Mouse (Mus musculus): ENCODE results near the gene Upp2. TPM values are rescaled to one million over a fixed set of nuclear protein-coding genes. Genes with fewer than 3 reads are reported as not detected.

Gene Upp2
- total RNA-seq (2018; cell fraction: chromatin; rRNA removed), result 10 to 100 TPM in 12 of 26 experiments, 1 to 10 TPM in 14; 1.6 to 28.4 (median 9.6) TPM
- total RNA-seq (2018; cell fraction: cytosol; rRNA removed), result 1 to 10 TPM; 2.1 to 6.5 (median 3.7) TPM
- total RNA-seq (2018; cell fraction: nucleus; rRNA removed), result 10 to 100 TPM in 5 of 26 experiments, 1 to 10 TPM in 21; 1.2 to 14.9 (median 4.5) TPM
- 2.9 to 8.3 TPM (median 4.2 TPM) in 3 replicates for polyA plus RNA-seq (2018)

- 1% methylated on average over 62 of the region's 80 CpGs for WGBS (ENCODE audit: missing documents)
- Histone ChIP-seq H3K27ac (peak within 1 kb of the TSS; percentile 39), H3K36me3 (ENCODE audit: inconsistent target) (no peaks in the 10 kb centered on the region), H3K79me2 (ENCODE audit: inconsistent target) (peaks cover 48% of the 10 kb centered on the region), H3K4me3 (ENCODE audit: inconsistent target) (peak within 1 kb of the TSS; percentile 58)
These were observed at the start of gene Upp2, which contains the start of gene Acvr1 for GRCm38 (mm10) chr2:58567066-58567810. TSS of gene Upp2 (plus strand) at chr2:58567298. TSS of gene Acvr1 (minus strand) at chr2:58567157.

GRCm38 (mm10) chr2:58518517-58518916, 48.6 kb upstream of the Upp2 start:
- Histone ChIP-seq H3K27ac (no peak overlapping the region), H3K36me3 (ENCODE audit: inconsistent target) (no peaks in the 10 kb centered on the region), H3K79me2 (ENCODE audit: inconsistent target) (peaks cover 29% of the 10 kb centered on the region; the same call in 1 of the 2 replicates), H3K4me3 (ENCODE audit: inconsistent target) (no peak overlapping the region)
- 86% methylated on average over 1 of the region's 1 CpGs for whole genome bisulfite sequencing (ENCODE audit: missing documents)

DNA sequence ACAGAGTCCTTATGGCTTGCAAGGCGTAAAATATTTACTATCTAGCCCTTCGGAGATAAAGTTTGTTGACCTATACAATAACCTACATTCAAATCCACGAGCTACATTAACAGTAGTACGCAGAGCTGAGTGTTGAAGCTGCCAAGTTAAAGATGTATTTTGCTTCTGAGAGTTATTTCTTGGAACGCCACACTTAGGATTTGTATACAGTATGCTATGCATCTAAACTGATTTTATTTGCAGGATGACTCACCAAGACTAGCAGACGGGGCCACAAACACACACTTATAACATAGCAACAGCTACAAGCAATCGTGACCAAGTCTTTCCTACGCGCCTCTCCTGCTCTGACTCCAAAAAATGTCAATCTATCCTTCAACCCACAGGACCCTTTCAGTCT, 46.4 kb upstream of the Upp2 start:
- 94% methylated on average over 9 of the region's 9 CpGs for WGBS (ENCODE audit: missing documents)
- Histone ChIP-seq H3K27ac (no peak overlapping the region), H3K79me2 (ENCODE audit: inconsistent target) (peaks cover 48% of the 10 kb centered on the region; the same call in 1 of the 2 replicates), H3K4me3 (ENCODE audit: inconsistent target) (no peak overlapping the region), H3K36me3 (ENCODE audit: inconsistent target) (no peaks in the 10 kb centered on the region)

DNA sequence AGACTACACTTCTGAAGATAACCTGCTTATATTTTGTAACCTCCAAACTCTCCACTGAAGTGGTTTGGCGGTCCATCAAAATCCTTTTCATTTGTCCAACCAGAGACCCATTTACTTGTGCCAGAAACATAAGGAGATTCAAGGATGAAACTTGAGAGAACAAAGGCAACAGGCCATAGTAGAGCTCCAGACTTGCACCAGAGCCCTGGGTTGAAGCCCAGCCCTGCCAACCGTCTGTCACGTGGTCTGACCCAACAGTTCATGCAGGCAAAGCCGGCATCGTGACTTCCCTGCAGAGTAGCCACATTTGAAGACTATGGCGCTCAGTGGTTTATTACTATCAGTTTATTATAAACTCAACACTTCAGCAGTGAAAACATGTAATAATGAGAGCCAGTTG, 45.5 kb upstream of the Upp2 start:
- no peaks in the 10 kb centered on the region for H3K36me3 ChIP-seq (ENCODE audit: inconsistent target)
- 87% methylated on average over 6 of the region's 6 CpGs for WGBS (ENCODE audit: missing documents)
- H3K4me3 ChIP-seq (ENCODE audit: inconsistent target), result no peak overlapping the region
- no peak overlapping the region for H3K27ac ChIP-seq
- peaks cover 55% of the 10 kb centered on the region; the same call in 1 of the 2 replicates for H3K79me2 ChIP-seq (ENCODE audit: inconsistent target)

- Histone ChIP-seq H3K27ac (no peak overlapping the region), H3K79me2 (ENCODE audit: inconsistent target) (peaks cover 68% of the 10 kb centered on the region; the same call in 1 of the 2 replicates), H3K36me3 (ENCODE audit: inconsistent target) (no peaks in the 10 kb centered on the region), H3K4me3 (ENCODE audit: inconsistent target) (no peak overlapping the region)
- 94% methylated on average over 12 of the region's 12 CpGs for WGBS (ENCODE audit: missing documents)
These were observed 44.0 kb upstream of the Upp2 start for GRCm38 (mm10) chr2:58523097-58523496.

- H3K36me3 ChIP-seq (ENCODE audit: inconsistent target), result no peaks in the 10 kb centered on the region
- H3K79me2 ChIP-seq (ENCODE audit: inconsistent target), result peaks cover 76% of the 10 kb centered on the region
- no peak overlapping the region for H3K27ac ChIP-seq
- no peak overlapping the region for H3K4me3 ChIP-seq (ENCODE audit: inconsistent target)
- WGBS (ENCODE audit: missing documents), result 94% methylated on average over 5 of the region's 5 CpGs
These were observed 43.2 kb upstream of the Upp2 start for GRCm38 (mm10) chr2:58523894-58524293.

DNA sequence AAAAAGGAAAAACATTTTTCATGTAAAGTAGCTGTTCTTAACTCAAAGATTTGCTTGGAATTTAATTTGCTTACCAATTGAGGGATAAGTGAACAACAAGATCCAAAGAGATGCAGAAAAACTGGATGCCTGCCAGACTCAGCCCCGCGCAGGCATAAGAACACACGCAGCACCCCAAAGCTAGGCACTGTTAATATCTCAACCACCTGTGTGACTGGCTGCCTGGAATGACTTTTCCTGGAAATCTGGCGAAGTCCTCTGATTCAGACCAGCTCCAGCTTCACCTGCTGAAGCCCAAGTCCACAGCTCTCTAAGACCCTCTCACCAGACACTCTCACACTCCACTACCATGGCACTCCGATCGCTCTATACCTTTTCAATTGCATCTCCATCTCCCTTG, 42.7 kb upstream of the Upp2 start:
- no peak overlapping the region for H3K4me3 ChIP-seq (ENCODE audit: inconsistent target)
- H3K79me2 ChIP-seq (ENCODE audit: inconsistent target), result peaks cover 81% of the 10 kb centered on the region
- no peak overlapping the region for H3K27ac ChIP-seq
- H3K36me3 ChIP-seq (ENCODE audit: inconsistent target), result no peaks in the 10 kb centered on the region
- WGBS (ENCODE audit: missing documents), result 95% methylated on average over 6 of the region's 6 CpGs

DNA sequence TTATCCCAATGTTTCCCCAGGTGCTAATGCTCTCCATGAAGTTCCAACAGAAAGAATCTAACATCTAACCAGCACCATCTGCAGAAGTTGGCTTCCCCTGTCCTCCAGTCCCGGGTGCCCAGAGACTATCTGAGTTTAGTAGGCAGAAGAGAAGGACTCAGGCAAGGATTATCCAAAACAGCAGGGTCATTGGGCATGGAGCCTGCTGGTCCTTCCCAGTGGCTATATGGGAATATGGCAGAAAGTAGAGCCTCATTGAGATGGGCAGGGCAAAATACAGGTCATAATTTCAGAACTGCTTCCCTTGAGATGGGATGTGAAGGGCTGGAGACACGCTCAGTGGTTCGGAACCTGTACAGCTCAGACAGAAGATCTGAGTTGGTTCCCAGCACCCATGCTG, 39.3 kb upstream of the Upp2 start:
- Histone ChIP-seq H3K36me3 (ENCODE audit: inconsistent target) (no peaks in the 10 kb centered on the region), H3K4me3 (ENCODE audit: inconsistent target) (no peak overlapping the region), H3K27ac (no peak overlapping the region), H3K79me2 (ENCODE audit: inconsistent target) (peaks cover 93% of the 10 kb centered on the region)
- 92% methylated on average over 3 of the region's 3 CpGs for WGBS (ENCODE audit: missing documents)

DNA sequence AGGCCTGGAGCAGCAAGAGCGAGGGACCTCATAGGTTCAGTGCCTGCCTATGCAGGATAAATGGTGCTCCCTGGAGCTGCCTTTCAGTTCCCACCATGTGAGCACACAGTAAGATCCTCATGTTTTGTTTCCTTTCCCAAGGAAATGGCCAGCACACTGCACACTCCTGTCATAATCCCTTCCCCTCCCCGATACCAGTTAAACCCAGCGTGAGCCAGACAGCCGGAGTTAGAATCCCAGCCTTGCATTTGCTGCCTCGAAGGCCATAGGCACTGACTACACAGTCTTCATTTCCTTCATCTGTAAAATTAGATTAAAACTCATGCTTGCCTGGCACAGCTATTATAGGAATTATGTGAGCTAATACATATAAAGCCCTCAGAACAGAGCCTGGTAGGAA, 37.7 kb upstream of the Upp2 start:
- H3K4me3 ChIP-seq (ENCODE audit: inconsistent target), result no peak overlapping the region
- no peak overlapping the region for H3K27ac ChIP-seq
- peaks cover 80% of the 10 kb centered on the region for H3K79me2 ChIP-seq (ENCODE audit: inconsistent target)
- H3K36me3 ChIP-seq (ENCODE audit: inconsistent target), result no peaks in the 10 kb centered on the region
- 87% methylated on average over 5 of the region's 5 CpGs for WGBS (ENCODE audit: missing documents)

DNA sequence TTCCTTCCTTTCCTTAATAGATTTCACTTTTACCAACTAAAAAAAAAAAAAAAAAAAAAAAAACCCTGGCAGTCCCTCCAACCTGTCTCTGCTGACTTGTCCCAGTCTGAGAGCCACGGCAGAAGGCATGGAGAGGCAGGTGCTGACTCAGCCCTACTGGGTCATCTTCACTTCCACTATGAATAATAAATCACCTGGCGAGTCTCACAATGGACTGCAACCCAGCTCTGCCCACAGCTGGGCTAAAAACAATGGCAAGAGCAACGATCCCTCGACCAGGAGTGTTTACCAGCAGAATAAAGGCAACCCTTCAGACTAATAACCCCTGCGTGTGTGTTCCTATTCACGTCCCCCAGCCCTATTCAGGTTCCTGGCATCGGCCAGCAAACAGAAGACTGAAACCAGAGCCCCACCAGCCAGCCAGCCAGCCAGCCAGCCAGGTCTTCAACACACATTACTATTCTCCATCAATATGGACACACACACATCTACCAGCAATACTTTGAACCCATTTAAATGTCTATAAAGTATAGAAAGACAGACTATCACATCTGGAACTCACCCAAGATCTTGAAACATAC, 37.1 kb upstream of the Upp2 start:
- Histone ChIP-seq H3K79me2 (ENCODE audit: inconsistent target) (peaks cover 74% of the 10 kb centered on the region), H3K36me3 (ENCODE audit: inconsistent target) (no peaks in the 10 kb centered on the region), H3K27ac (no peak overlapping the region), H3K4me3 (ENCODE audit: inconsistent target) (no peak overlapping the region)
- 78% methylated on average over 6 of the region's 7 CpGs for WGBS (ENCODE audit: missing documents)

GRCm38 (mm10) chr2:58530521-58530920, 36.6 kb upstream of the Upp2 start:
- Histone ChIP-seq H3K4me3 (ENCODE audit: inconsistent target) (no peak overlapping the region), H3K79me2 (ENCODE audit: inconsistent target) (peaks cover 69% of the 10 kb centered on the region), H3K27ac (no peak overlapping the region), H3K36me3 (ENCODE audit: inconsistent target) (no peaks in the 10 kb centered on the region)
- 100% methylated on average over 4 of the region's 4 CpGs for WGBS (ENCODE audit: missing documents)

GRCm38 (mm10) chr2:58532260-58532850, 34.7 kb upstream of the Upp2 start:
- WGBS (ENCODE audit: missing documents), result 78% methylated on average over 10 of the region's 10 CpGs
- no peak overlapping the region for H3K27ac ChIP-seq
- H3K4me3 ChIP-seq (ENCODE audit: inconsistent target), result no peak overlapping the region

DNA sequence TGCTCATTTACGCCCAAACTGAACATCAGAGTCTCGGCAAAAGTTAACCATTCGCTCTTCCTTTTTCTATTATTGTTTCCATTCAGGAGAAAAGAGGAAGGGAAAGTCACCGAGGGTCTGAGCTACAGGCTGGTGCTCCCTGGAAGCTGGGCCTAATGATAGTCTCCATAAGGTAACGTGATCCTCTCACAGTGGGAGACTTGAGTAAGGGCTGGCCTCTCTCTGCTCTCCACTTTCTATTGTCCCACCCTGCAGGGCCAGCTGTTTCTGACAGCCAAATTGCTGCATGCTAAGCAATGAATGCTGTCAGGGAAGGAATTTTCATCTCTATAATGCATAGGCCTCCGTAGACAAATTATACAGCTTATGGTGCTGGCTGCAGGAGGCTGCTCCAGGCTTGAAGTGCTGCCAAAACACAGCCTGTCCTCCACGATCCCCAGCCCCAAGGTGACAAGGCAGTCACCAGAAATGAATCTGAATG, 33.5 kb upstream of the Upp2 start:
- Histone ChIP-seq H3K79me2 (ENCODE audit: inconsistent target) (peaks cover 47% of the 10 kb centered on the region), H3K36me3 (ENCODE audit: inconsistent target) (no peaks in the 10 kb centered on the region), H3K4me3 (ENCODE audit: inconsistent target) (no peak overlapping the region), H3K27ac (peak overlapping the region; percentile 51)
- 24% methylated on average over 7 of the region's 7 CpGs for WGBS (ENCODE audit: missing documents)

More at GRCm38 (mm10) chr2:58532260-58532850, 34.7 kb upstream of the Upp2 start:
- no peaks in the 10 kb centered on the region for H3K36me3 ChIP-seq (ENCODE audit: inconsistent target)
- H3K79me2 ChIP-seq (ENCODE audit: inconsistent target), result peaks cover 55% of the 10 kb centered on the region

DNA sequence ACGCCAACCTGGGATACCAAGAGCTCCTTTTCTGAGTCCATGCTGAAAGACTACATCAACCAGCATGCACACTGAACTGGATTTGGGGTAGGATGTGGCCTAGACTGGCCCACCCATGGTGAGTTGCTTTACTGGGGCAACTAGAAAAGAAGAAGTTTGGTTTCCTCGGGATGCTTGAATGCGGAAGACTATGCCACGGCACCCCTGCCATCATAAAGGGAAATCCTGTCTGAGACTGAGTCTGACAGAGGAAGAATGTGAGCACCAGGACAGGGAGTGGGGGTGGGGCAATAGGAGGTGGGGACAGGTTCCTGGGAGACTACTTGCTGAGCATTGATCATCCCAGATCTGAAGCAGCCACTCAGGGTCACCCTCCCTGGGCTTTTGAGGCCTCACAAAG, 32.7 kb upstream of the Upp2 start:
- WGBS (ENCODE audit: missing documents), result 12% methylated on average over 4 of the region's 4 CpGs
- Histone ChIP-seq H3K27ac (peak overlapping the region; percentile 51), H3K79me2 (ENCODE audit: inconsistent target) (peaks cover 47% of the 10 kb centered on the region), H3K36me3 (ENCODE audit: inconsistent target) (no peaks in the 10 kb centered on the region), H3K4me3 (ENCODE audit: inconsistent target) (no peak overlapping the region)

All from macrophage (primary cell).